Mouse (Mus musculus) cerebellum, adult 9-10 months (tissue): ENCODE data around the gene Gchfr.

Experiments used
- DNase-seq: peaks from one replicate; pipeline ENCODE4 v3.0.0; 2022

Gchfr gene

GRCm38 (mm10) chr2:119173991-119174651, 6.5 kb downstream of the Gchfr start, which contains the start of gene Gm14137:
TSS of gene Gm14137 (plus strand) at chr2:119174509.
- no peak for DNase-seq

DNA sequence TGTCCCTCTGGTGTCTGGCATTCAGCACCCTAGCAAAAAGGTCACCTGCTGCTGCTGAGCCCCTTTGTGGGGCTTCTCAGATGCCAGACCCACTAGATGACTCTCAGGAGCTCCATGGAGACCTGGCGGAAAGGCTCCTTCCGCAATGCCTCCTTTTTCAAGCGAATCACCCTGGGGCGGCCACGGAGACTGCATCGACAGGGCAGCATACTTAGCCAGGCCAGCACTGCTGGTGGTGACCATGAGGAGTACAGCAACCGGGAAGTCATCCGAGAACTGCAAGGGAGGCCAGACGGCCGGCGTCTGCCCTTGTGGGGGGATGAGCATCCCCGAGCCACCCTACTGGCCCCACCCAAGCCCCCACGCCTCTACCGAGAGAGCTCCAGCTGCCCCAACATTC, 7.3 kb downstream of the Gchfr start:
- no peak for DNase-seq

DNA sequence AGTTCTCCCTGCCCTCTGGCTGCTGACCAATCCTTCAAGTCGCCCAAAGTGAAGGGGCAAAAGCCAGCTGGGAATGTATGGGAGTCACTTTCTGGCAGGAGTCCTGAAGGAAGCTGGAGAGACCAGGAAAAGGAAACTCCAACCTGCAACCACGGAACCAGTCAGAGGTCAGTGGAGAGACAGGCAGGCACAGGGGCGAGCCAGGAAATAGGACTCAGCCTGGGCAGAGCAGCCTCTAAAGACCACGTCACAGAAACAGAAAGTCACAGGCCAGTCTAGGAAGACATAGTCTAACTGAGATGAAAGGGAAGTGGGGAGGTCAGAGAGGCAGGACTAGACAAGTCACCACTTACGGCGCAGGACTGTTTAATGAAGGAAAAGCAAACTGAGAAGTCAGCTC, 8.0 kb downstream of the Gchfr start:
- DNase-seq, result no peak

DNA sequence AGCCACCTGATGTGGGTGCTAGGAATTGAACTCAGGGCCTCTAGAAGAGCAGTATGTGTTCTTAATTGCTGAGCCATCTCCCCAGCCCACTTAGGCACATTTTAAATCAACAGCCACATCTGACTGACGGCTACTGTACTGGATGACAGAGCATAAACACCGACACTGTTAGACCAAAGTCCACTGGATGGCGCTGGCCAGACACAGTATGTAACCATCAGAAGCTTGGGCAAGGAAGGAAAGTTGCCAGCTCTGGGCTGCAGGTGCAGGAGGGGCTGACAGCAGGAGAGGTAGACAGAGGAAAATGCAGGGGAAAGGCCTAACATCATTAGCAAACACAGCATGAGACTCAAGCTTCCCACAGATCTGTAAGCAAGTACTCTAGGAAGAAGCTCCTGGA, 9.2 kb downstream of the Gchfr start:
- no peak for DNase-seq

DNA sequence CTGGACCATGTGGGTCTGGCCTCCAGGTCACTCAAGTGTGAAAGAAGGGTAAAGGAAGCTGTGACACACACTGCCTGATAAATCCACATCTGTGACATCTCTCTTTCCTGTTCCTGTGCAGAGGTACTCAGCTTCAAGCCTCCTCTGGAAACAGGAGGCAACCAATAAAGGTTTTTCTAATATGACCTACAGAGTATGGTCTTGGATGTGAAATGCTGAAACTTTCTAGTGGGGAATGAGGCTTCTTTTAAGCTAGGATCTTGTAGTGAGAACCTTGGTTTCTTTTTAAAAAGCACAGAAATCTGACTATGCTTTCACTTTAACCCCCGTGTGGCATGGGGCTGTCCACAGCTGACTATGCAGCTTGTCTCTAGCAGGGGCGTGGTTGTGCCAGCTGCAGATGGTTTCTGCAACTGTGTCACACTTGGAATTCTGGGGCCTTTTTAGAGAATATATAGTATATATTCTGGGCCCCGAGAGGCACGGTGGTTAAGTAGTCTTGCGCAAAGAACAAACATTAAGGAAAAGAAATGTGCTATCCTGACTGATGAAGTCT, 9.9 kb downstream of the Gchfr start:
- no peak for DNase-seq

- DNase-seq, result no peak
Observed at GRCm38 (mm10) chr2:119182914-119183313, 15.3 kb downstream of the Gchfr start.

- DNase-seq, result peak; percentile 91
Observed at GRCm38 (mm10) chr2:119189029-119189710, 21.6 kb downstream of the Gchfr start.

DNA sequence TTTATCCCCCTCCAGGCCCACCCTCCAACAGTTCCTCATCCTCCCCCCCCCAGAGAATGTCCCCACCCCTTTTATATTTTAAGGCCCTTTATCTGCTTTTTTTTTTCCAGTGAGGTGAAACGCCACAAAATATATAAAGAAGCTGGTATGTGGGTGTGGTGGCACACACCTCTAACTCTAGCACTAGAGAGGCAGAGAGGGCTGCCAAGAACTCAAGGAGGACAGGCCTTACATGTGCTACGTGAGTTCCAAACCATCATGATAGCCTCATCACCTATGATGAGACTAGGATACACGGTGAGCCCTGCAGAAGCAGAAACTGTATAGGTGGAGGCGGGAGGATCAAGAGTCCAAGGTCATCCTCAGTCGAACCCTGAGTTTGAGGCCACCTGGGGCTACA, 23.4 kb downstream of the Gchfr start:
- no peak for DNase-seq

DNA sequence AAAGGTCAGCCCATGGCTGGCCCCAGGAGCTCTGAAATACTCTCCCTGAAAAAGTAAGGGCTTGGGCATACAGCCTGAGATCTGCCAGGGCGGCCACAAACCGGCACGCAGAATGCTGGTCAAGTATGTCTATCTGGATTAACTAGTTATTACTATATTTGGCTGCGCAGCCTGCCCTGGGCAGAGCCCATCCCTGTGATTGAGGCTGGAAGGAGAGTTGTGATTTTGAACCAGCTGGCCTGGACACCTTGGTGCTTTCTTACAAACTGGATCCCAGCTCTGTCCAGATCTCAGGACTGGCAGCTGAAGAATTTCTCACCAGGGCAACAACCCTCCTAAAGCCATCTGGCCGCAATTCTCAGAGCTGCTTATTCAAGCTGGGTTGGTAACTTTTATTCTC, 26.6 kb downstream of the Gchfr start:
- DNase-seq, result no peak

GRCm38 (mm10) chr2:119196316-119197108, 28.9 kb downstream of the Gchfr start:
- no peak for DNase-seq

- DNase-seq, result no peak
Observed at GRCm38 (mm10) chr2:119197493-119197892, 29.9 kb downstream of the Gchfr start.

GRCm38 (mm10) chr2:119198049-119198448, 30.5 kb downstream of the Gchfr start:
- no peak for DNase-seq

DNA sequence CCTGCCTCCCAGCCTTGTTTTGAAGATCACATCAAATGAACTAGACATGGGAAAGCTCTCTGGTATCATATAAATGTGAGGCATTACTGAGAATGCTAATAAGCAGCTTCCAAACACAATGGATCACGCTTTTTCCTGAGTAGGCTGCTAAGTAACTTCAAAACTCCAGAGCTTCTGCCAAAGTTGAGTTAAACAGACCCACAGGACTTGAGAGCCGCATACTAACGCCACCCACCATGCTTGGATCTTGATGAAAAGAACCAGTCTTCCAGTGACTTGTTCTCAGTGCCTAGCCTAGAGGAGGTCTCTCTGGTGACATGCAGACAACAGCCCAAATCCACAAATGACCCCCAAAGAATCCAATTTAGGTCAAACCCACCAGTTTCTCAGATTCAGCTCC, 31.4 kb downstream of the Gchfr start:
- no peak for DNase-seq

DNA sequence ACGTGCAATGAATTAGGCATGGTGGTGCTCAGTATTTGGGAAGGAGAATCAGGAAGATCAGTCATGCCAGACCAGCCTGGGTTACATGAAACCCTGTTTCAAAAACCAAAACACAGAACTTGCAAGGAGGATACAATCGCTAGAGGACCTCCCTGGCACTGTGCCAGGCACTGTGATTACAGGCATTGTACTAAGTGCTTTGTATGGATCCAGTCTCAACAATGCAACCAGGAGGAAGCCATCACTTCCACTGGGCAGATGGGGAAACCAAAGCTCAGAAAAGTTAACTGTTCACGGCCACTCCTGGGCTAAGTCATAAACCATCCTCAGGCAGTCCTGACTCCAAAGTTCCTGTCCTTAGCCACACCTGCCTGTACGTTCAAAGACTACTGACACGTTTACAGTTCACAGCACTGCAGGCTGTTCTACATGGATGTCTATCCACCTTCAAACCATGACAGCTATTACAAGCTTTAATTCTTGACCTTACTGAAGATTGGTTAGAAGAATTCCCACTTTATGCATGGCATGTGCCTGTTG, 35.4 kb downstream of the Gchfr start:
- DNase-seq, result no peak

GRCm38 (mm10) chr2:119203871-119204460, 36.4 kb downstream of the Gchfr start:
- DNase-seq, result no peak

DNA sequence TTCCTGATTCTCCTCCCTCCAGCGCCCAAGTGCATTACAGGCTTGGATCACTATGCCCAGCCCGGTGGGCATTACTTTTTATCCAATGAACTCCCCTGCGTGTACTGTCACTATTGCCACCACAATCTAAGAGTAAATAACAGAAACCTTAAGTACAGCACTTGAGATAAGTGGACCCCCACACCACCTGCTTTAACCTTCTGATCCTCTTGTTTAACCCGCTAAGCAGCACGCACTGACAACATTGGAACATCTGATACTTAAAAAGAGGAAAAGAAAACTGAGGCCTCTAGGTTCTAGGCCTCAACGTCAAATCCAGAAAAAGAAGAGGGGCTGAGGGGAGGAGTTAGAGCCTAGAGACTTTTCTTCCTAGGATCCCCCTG, 40.4 kb downstream of the Gchfr start:
- no peak for DNase-seq

- peak; percentile 95 for DNase-seq
Observed at GRCm38 (mm10) chr2:119208344-119209175, 41.0 kb downstream of the Gchfr start, which contains the start of the genes Zfyve19 and Dnajc17. TSS of gene Zfyve19 (plus strand) at chr2:119208617. TSS of gene Dnajc17 (minus strand) at chr2:119208795.

DNA sequence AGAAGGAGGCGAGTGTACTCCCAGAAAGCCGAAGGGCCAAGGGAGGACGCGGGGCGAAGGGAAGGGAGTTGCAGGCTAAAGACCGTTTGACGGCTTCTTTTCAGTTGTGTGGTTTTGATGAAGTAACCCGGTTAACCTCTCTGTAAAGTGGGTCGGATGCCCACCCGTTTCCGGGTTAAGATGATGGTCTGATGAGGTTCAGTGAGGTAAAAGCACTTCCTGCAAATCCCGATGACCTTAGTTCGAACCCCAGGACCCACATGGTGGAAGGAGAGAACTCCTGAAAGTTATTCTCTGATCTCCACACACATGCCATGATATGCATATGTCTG, 41.6 kb downstream of the Gchfr start:
- no peak for DNase-seq
